Mouse (Mus musculus) c-Kit-positive CD71-negative TER-119-negative erythroid progenitor cells, embryonic 14.5 days (primary cell): ENCODE measurements around the gene Fgf12.

Experiments used
- DNase-seq: peaks from one replicate; pipeline ENCODE4 v3.0.0-alpha.2; 2013; ENCODE audit warnings: low read depth

Fgf12 gene

GRCm38 (mm10) chr16:28323576-28323975 lies 429.3 kb downstream of the Fgf12 start:
- no peak for DNase-seq

- no peak for DNase-seq
These were observed 441.2 kb downstream of the Fgf12 start for GRCm38 (mm10) chr16:28311618-28312017.

- DNase-seq = no peak
These were observed 449.0 kb downstream of the Fgf12 start for GRCm38 (mm10) chr16:28303889-28304288.

GRCm38 (mm10) chr16:28289689-28290330 lies 463.1 kb downstream of the Fgf12 start:
- DNase-seq = no peak

- no peak for DNase-seq
These were observed 495.0 kb downstream of the Fgf12 start for GRCm38 (mm10) chr16:28257904-28258303.

- no peak for DNase-seq
These were observed 498.6 kb downstream of the Fgf12 start for GRCm38 (mm10) chr16:28254303-28254702.

- no peak for DNase-seq
These were observed 500.9 kb downstream of the Fgf12 start for GRCm38 (mm10) chr16:28251930-28252329.

- no peak for DNase-seq
These were observed 509.8 kb downstream of the Fgf12 start for GRCm38 (mm10) chr16:28242867-28243649.

- DNase-seq = no peak
These were observed 513.5 kb downstream of the Fgf12 start for GRCm38 (mm10) chr16:28239382-28239781.

- DNase-seq = no peak
These were observed 514.6 kb downstream of the Fgf12 start for GRCm38 (mm10) chr16:28238019-28238868.

GRCm38 (mm10) chr16:28215930-28216329 lies 536.9 kb downstream of the Fgf12 start:
- DNase-seq = no peak

GRCm38 (mm10) chr16:28212411-28212810 lies 540.5 kb downstream of the Fgf12 start:
- no peak for DNase-seq

- no peak for DNase-seq
These were observed 596.4 kb downstream of the Fgf12 start for GRCm38 (mm10) chr16:28156443-28156842.

- DNase-seq = no peak
These were observed 611.9 kb downstream of the Fgf12 start for GRCm38 (mm10) chr16:28140972-28141371.

- DNase-seq = no peak
These were observed 625.9 kb downstream of the Fgf12 start for GRCm38 (mm10) chr16:28127006-28127405.
